Mouse (Mus musculus): ENCODE measurements around the gene Sdc1. TPM values are rescaled to one million over a fixed set of nuclear protein-coding genes. Genes with fewer than 3 reads are reported as not detected.

The Sdc1 gene
- polyA plus RNA-seq, 1 experiment from 2014 or later, result 59.1 TPM

DNA sequence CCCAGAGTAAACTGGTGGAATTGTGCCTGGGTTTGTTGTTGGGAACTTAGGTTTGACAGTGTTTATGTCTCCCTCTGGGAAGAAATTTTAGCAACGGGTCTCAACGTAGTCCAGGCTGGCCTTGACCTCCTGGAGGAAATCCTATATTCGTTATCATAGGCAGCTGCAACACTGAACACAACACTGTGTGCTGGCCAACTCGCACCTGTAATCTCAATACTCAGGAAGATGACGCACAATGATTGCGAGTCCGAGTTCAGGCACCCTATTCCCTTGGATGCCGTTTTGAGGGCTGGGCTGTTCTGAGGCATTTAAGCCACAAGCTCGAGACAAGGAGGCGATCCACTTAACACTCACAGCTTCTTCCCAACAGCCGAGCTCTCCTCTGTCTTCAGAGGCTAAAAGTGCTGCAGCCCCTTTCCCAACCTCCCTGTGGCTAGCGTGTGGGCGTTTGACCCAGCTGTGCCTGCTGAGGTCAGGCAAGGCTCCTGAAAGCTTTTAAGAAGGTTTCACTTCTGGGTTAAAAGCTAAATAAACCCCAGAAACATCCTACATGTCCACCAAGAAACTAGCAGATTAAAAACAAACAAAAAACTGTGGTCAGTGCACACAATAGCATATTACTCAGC, 58.0 kb downstream of the Sdc1 start:
- no peaks in the 10 kb centered on the region for H3K9me3 ChIP-seq (ENCODE audit: control insufficient read depth, low read length)
- H3K36me3 ChIP-seq (ENCODE audit: control insufficient read depth, insufficient read depth, low read length), result no peaks in the 10 kb centered on the region
- no peak overlapping the region for H3K4me2 ChIP-seq (ENCODE audit: low read depth)
- no peak overlapping the region for H3K9ac ChIP-seq (ENCODE audit: low read length)
- DNase-seq (ENCODE audit: low spot score) (no peak), ATAC-seq (ENCODE audit: insufficient read depth, low FRiP score, low TSS enrichment) (no peak)
- no peak overlapping the region for H3K4me3 ChIP-seq (ENCODE audit: low read depth, low read length)
- H3K27me3 ChIP-seq (ENCODE audit: control insufficient read depth, insufficient read depth, low read length), result no peaks in the 10 kb centered on the region
- H3K27ac ChIP-seq (ENCODE audit: low read depth, low read length), result no peak overlapping the region
- no peaks in the 10 kb centered on the region for H3K4me1 ChIP-seq (ENCODE audit: control insufficient read depth, insufficient read depth, low read length)
- 79% methylated on average over 13 of the region's 13 CpGs for WGBS

DNA sequence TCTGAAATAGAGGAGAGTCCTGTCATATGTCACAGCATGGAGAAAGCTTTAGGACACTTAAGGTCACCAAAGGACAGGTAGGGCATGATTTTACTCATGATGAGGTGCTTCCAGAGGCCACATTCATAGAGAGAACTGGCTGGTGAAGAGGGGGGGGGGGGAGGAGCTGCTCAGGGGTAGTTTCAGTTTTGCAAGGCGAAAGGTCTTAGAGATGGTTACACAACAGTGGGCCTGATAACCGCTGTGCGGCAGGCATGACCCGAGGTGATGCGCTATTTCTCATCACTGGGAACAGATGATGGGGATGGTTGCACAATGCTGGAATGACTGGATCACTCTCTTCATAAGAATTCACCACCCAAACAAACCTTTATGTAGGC, 58.5 kb downstream of the Sdc1 start:
- no peaks in the 10 kb centered on the region for H3K36me3 ChIP-seq (ENCODE audit: control insufficient read depth, insufficient read depth, low read length)
- no peaks in the 10 kb centered on the region for H3K9me3 ChIP-seq (ENCODE audit: control insufficient read depth, low read length)
- 94% methylated on average over 5 of the region's 5 CpGs for WGBS

DNA sequence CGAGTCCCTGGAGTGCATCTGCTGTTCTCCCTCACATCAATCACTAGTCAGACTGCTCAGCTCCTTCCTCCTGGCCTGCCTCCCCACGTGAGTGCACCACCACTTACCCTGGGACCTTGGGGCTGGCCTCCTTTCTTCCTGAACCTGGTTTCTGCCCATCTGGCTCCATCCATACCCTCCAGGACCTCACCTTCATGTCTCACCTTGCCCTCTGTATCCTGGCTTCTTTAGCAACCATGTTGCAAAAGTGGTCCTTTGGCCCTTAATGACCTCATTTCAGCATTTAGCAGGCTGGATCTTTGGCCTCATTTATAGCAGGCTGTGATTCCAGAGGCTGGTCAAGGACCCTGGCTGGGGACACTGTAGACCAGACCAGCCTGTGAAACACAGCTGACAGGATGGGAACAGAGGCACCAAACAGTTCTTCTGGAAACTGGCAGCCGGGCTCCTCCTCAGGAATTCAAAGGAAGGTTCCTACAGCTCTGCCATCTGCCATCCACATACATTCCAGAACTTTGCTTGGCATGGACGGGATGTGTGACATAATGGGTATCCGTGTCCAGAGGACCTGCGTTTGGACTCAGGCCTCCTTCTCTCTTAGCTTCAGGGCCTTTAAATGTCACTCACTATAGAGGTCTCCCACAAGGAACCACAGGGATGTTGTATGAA, 60.0 kb downstream of the Sdc1 start:
- WGBS, result 77% methylated on average over 6 of the region's 6 CpGs

More for the DNA sequence above, 58.5 kb downstream of the Sdc1 start:
- ATAC-seq (ENCODE audit: insufficient read depth, low FRiP score, low TSS enrichment) (no peak), DNase-seq (ENCODE audit: low spot score) (no peak)
- H3K27ac ChIP-seq (ENCODE audit: low read depth, low read length), result no peak overlapping the region
- no peaks in the 10 kb centered on the region for H3K4me1 ChIP-seq (ENCODE audit: control insufficient read depth, insufficient read depth, low read length)
- H3K4me3 ChIP-seq (ENCODE audit: low read depth, low read length), result no peak overlapping the region
- H3K27me3 ChIP-seq (ENCODE audit: control insufficient read depth, insufficient read depth, low read length), result no peaks in the 10 kb centered on the region
- no peak overlapping the region for H3K4me2 ChIP-seq (ENCODE audit: low read depth)
- H3K9ac ChIP-seq (ENCODE audit: low read length), result no peak overlapping the region

DNA sequence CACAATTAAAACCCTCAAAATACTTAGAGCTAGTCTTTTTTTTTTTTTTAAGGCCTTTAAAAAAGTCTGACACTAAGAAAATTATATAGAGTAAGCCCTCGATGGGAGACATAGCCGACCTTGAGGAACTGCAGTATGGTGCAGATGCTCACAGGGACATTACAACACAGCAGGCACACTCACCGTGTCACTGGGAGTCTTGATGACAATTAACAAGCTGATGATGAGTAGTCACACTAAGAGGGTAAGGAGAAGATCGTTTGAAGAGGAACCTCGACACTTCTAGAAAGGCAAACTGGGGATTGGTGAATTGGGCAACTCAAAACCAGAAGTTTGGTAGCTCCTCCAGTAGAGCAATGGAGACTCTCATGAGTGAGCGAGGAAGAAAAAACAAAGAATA, 60.6 kb downstream of the Sdc1 start:
- H3K4me2 ChIP-seq (ENCODE audit: low read depth), result no peak overlapping the region
- no peaks in the 10 kb centered on the region for H3K9me3 ChIP-seq (ENCODE audit: control insufficient read depth, low read length)
- no peak overlapping the region for H3K9ac ChIP-seq (ENCODE audit: low read length)
- H3K27me3 ChIP-seq (ENCODE audit: control insufficient read depth, insufficient read depth, low read length), result no peaks in the 10 kb centered on the region
- no peak overlapping the region for H3K27ac ChIP-seq (ENCODE audit: low read depth, low read length)
- H3K4me1 ChIP-seq (ENCODE audit: control insufficient read depth, insufficient read depth, low read length), result no peaks in the 10 kb centered on the region
- no peak overlapping the region for H3K4me3 ChIP-seq (ENCODE audit: low read depth, low read length)
- ATAC-seq (ENCODE audit: insufficient read depth, low FRiP score, low TSS enrichment) (no peak), DNase-seq (ENCODE audit: low spot score) (no peak)
- no peaks in the 10 kb centered on the region for H3K36me3 ChIP-seq (ENCODE audit: control insufficient read depth, insufficient read depth, low read length)
- WGBS, result 88% methylated on average over 6 of the region's 6 CpGs

More for the DNA sequence above, 60.0 kb downstream of the Sdc1 start:
- no peaks in the 10 kb centered on the region for H3K36me3 ChIP-seq (ENCODE audit: control insufficient read depth, insufficient read depth, low read length)
- no peak overlapping the region for H3K27ac ChIP-seq (ENCODE audit: low read depth, low read length)
- H3K4me2 ChIP-seq (ENCODE audit: low read depth), result no peak overlapping the region
- no peaks in the 10 kb centered on the region for H3K27me3 ChIP-seq (ENCODE audit: control insufficient read depth, insufficient read depth, low read length)
- no peak overlapping the region for H3K4me3 ChIP-seq (ENCODE audit: low read depth, low read length)
- DNase-seq (ENCODE audit: low spot score), result no peak
- ATAC-seq (ENCODE audit: insufficient read depth, low FRiP score, low TSS enrichment), result no peak
- H3K4me1 ChIP-seq (ENCODE audit: control insufficient read depth, insufficient read depth, low read length), result no peaks in the 10 kb centered on the region
- H3K9ac ChIP-seq (ENCODE audit: low read length), result no peak overlapping the region
- no peaks in the 10 kb centered on the region for H3K9me3 ChIP-seq (ENCODE audit: control insufficient read depth, low read length)

DNA sequence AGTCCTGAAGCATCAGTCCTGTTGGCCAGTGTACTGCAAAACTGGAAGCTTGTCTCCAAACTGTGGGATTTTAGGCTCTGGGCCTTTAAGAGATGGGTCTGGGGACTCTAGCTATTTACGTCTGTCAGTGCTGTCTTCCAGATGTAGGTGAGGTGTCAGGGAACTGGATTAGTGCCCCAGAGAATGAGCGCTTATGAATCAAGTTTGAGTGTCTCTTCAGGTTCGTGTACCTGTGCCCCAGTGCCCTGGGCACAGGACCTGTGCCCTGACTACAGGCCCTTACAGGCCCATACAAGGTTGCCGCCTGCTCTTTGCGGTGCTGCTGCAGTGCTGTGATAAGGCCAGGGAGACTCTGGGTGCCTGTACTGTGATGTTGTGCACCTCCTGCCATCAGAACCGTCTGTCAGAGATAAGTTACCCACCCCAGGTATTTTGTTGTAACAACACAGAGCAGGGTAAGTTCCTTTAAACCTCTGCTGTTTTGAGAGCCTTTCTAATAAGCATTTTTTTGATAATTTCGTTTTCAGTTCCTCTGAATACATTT, 69.7 kb downstream of the Sdc1 start:
- Histone ChIP-seq H3K36me3 (ENCODE audit: control insufficient read depth, insufficient read depth, low read length) (no peaks in the 10 kb centered on the region), H3K9ac (ENCODE audit: low read length) (no peak overlapping the region), H3K4me3 (ENCODE audit: low read depth, low read length) (no peak overlapping the region), H3K27me3 (ENCODE audit: control insufficient read depth, insufficient read depth, low read length) (no peaks in the 10 kb centered on the region), H3K27ac (ENCODE audit: low read depth, low read length) (no peak overlapping the region), H3K9me3 (ENCODE audit: control insufficient read depth, low read length) (no peaks in the 10 kb centered on the region), H3K4me2 (ENCODE audit: low read depth) (no peak overlapping the region), H3K4me1 (ENCODE audit: control insufficient read depth, insufficient read depth, low read length) (no peaks in the 10 kb centered on the region)
- 72% methylated on average over 7 of the region's 7 CpGs for WGBS
- DNase-seq (ENCODE audit: low spot score) (no peak), ATAC-seq (ENCODE audit: insufficient read depth, low FRiP score, low TSS enrichment) (no peak)

DNA sequence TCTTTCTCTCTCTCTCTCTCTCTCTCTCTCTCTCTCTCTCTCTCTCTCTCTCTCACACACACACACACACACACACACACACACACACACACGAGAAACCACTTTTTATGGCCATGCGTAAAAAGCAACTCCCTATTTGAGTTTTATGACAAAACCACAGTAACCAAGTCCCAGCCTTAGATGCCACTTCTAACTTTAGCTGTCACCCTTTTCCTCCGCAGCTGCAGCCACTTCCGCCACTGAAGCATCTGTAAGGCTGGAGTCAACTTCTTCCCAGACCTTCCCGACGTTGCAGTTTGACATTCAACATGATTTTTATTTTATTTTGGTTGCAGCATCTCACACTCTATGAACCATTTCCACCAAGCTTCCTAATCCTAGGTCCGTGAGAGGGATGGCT, 71.6 kb downstream of the Sdc1 start:
- ATAC-seq (ENCODE audit: insufficient read depth, low FRiP score, low TSS enrichment), result no peak

More for the DNA sequence above, 71.6 kb downstream of the Sdc1 start:
- Histone ChIP-seq H3K4me2 (ENCODE audit: low read depth) (no peak overlapping the region), H3K9me3 (ENCODE audit: control insufficient read depth, low read length) (no peaks in the 10 kb centered on the region), H3K27ac (ENCODE audit: low read depth, low read length) (no peak overlapping the region), H3K36me3 (ENCODE audit: control insufficient read depth, insufficient read depth, low read length) (no peaks in the 10 kb centered on the region), H3K27me3 (ENCODE audit: control insufficient read depth, insufficient read depth, low read length) (no peaks in the 10 kb centered on the region), H3K4me1 (ENCODE audit: control insufficient read depth, insufficient read depth, low read length) (no peaks in the 10 kb centered on the region), H3K4me3 (ENCODE audit: low read depth, low read length) (no peak overlapping the region), H3K9ac (ENCODE audit: low read length) (no peak overlapping the region)
- no peak for DNase-seq (ENCODE audit: low spot score)
- 79% methylated on average over 7 of the region's 7 CpGs for WGBS

Other genes with a start within 250 kb of the Sdc1 start
- not detected in 2 replicates for gene Slc7a15, start 172.3 kb upstream of the Sdc1 start, polyA plus RNA-seq (2014; fragmentation: Nextera tagmentation; extraction: Ambion mirVana)
- 67.6 and 68.7 TPM in 2 replicates for gene Pum2, start 97.2 kb upstream of the Sdc1 start, polyA plus RNA-seq (2014; fragmentation: Nextera tagmentation; extraction: Ambion mirVana)
- gene Laptm4a, start 150.3 kb downstream of the Sdc1 start, polyA plus RNA-seq (2014; fragmentation: Nextera tagmentation; extraction: Ambion mirVana), result 166 and 171 TPM in 2 replicates
- gene Matn3, start 176.6 kb downstream of the Sdc1 start, polyA plus RNA-seq (2014; fragmentation: Nextera tagmentation; extraction: Ambion mirVana), result 1.7 and 2.7 TPM in 2 replicates
- gene Wdr35, start 202.6 kb downstream of the Sdc1 start, polyA plus RNA-seq (2014; fragmentation: Nextera tagmentation; extraction: Ambion mirVana), result 21.0 and 21.6 TPM in 2 replicates

Data from neural tube, embryonic 11.5 days (tissue).